Mouse (Mus musculus): ENCODE data around the gene Cbx4.
A peak's percentile ranks its signal among the peaks of the same experiment; 100 is the strongest.

The Cbx4 gene

DNA sequence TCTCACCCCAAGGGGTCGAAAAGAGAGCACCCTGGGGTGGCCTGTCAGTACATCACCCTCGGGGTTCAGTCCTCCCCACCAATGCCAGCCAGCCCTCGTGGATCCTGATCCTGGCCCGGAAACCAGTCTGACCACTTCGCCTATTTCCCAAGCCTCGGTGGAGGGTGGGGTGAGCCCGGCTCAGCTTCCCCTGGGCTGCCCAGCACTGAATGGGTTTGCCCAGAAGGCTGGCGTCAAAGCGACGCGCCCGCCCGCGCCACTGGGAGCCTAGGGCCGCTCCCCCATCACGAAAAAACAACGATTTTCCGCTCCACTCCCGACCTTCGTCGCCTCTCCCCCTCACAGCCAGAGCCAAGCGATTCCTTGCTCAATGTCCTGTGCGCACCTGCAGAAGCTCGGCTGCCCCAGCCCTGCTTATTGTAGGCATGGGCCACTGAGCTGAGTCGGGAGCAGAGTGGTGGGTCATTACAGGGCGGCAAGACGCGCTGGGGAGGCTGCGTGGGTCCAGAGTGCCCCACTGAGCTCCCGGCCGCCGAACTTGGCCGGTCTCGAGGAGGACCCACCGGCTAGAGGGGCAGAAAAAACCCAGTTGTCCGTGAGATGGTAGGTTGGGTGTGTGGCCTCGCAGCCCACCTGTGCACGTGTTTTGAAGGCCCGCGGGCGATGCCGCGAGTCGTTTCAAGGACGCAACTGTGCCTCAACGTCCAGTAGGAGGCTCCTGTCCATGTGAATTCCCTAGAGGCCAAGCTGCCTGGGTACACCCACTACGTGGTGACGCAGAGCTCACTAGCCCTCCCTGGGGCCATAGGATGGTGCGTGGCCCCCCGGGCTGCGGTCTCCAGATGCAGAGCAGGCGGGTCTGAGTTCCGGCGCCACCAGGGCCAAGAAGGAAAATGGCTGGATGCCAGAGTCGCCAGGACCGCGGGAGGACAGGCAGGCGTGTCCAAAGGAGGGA is 27.7 kb downstream of the Cbx4 start:
- TF ChIP-seq GATA4 (IDR thresholded peaks at IDR 0.05; ENCODE audit: insufficient replicate concordance, low read length): no peak

- no peak for TF ChIP-seq GATA4 (IDR thresholded peaks at IDR 0.05; ENCODE audit: insufficient replicate concordance, low read length)
Observed at GRCm38 (mm10) chr11:119057291-119057690, 28.7 kb downstream of the Cbx4 start.

- no peak for TF ChIP-seq GATA4 (IDR thresholded peaks at IDR 0.05; ENCODE audit: insufficient replicate concordance, low read length)
Observed at GRCm38 (mm10) chr11:119056301-119057211, 29.5 kb downstream of the Cbx4 start.

- no peak for TF ChIP-seq GATA4 (IDR thresholded peaks at IDR 0.05; ENCODE audit: insufficient replicate concordance, low read length)
Observed at GRCm38 (mm10) chr11:119055571-119056131, 30.4 kb downstream of the Cbx4 start.

- no peak for TF ChIP-seq GATA4 (IDR thresholded peaks at IDR 0.05; ENCODE audit: insufficient replicate concordance, low read length)
Observed at GRCm38 (mm10) chr11:119054351-119055345, 31.4 kb downstream of the Cbx4 start.

- TF ChIP-seq GATA4 (IDR thresholded peaks at IDR 0.05; ENCODE audit: insufficient replicate concordance, low read length): no peak
Observed at GRCm38 (mm10) chr11:119053738-119054350, 32.2 kb downstream of the Cbx4 start.

DNA sequence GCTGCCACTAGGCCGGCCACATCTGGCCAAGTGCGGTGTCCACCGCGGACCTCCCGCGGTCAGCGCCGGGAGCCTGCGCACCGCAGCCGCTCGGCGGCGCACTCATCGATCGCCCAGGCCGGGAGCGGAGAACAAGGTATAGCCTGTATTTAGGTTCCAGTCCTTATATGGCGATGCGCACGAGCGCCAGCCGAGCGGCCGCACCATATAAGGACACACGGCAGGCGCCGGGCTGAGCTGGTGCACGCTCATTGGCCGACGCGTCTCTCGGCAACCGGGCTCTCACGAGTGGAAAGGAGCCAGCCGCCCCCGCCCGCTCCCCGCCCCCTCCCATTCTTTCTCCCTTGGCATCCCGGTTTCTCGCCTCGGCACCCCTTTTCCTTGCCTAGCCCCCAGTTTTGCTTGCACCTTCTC is 32.8 kb downstream of the Cbx4 start:
- no peak for TF ChIP-seq GATA4 (IDR thresholded peaks at IDR 0.05; ENCODE audit: insufficient replicate concordance, low read length)

DNA sequence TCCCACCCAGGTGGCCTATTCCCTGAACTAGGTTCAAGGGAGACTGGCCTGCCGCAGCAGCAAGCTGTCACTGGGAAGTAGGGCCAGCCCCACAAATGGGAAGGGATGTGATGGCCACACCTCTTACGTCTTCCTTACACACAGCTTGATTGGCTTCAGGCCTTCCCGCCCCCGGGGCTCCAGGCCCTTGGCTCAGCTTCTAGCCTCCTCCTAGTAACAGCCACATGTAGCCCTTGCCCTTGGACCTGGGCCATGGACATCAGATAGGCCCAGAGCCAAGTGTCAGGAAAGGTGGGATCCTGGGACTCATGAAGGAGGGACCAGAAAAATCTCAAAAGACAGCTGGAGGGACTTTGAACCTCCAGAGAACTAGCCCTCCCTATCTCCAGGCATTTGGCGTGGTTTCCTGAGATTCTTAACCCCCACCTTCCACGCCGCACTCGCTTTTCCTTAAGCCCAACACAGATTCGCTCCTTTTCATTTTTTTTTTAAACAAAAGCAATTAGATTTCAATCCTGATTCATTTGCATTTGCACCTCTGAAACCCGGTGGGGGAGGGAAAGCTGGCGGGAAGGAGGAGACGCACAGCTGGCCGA is 33.3 kb downstream of the Cbx4 start:
- TF ChIP-seq GATA4 (IDR thresholded peaks at IDR 0.05; ENCODE audit: insufficient replicate concordance, low read length): peak; percentile 79; the same call in 1 of the 2 replicates

GRCm38 (mm10) chr11:119051927-119052660 is 33.9 kb downstream of the Cbx4 start:
- no peak for TF ChIP-seq GATA4 (IDR thresholded peaks at IDR 0.05; ENCODE audit: insufficient replicate concordance, low read length)

GRCm38 (mm10) chr11:119051426-119051825 is 34.6 kb downstream of the Cbx4 start:
- TF ChIP-seq GATA4 (IDR thresholded peaks at IDR 0.05; ENCODE audit: insufficient replicate concordance, low read length): no peak

GRCm38 (mm10) chr11:119050361-119050760 is 35.7 kb downstream of the Cbx4 start:
- TF ChIP-seq GATA4 (IDR thresholded peaks at IDR 0.05; ENCODE audit: insufficient replicate concordance, low read length): no peak

- no peak for TF ChIP-seq GATA4 (IDR thresholded peaks at IDR 0.05; ENCODE audit: insufficient replicate concordance, low read length)
Observed at GRCm38 (mm10) chr11:119048133-119048510, 37.9 kb downstream of the Cbx4 start.
